Mouse (Mus musculus): ENCODE measurements around the gene Gcnt2.
"Not testable (repeated sequence)": the region's sequence is repeated elsewhere in the genome, so short reads cannot be mapped to it uniquely, and the experiment has no call there.

Gene Gcnt2

GRCm38 (mm10) chr13:40901831-40902459 lies 42.4 kb downstream of the Gcnt2 start:
- in situ Hi-C loops (cut with MboI, MseI): no loop called here

GRCm38 (mm10) chr13:40904080-40904479 lies 44.5 kb downstream of the Gcnt2 start:
- in situ Hi-C loops (cut with MboI, MseI): no loop called here

- in situ Hi-C loops (cut with MboI, MseI): no loop called here
Measured at GRCm38 (mm10) chr13:40906528-40906927, 47.0 kb downstream of the Gcnt2 start.

GRCm38 (mm10) chr13:40907274-40907673 lies 47.7 kb downstream of the Gcnt2 start:
- in situ Hi-C loops (cut with MboI, MseI): no loop called here

GRCm38 (mm10) chr13:40908044-40908443 lies 48.5 kb downstream of the Gcnt2 start:
- in situ Hi-C loops (cut with MboI, MseI): no loop called here

DNA sequence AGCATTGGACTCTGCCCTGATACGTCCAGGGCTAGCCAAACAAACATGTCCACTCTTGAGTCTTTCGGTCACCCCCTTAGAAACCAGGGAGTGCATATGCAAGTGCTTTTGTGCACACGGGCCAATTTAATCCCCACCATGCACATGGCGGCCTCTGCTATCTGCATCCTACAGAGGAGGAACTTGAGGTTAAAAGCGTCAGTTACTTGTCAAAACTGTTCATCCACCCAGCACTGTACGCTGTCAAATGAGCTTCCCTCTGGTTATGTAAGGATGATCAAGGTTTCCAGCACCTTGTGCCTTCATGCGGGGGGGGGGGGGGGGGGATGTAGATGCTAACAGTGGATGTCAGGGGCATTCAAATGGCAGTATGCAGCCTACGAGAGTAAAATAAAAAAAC lies 49.5 kb downstream of the Gcnt2 start:
- in situ Hi-C loops (cut with MboI, MseI): no loop called here

DNA sequence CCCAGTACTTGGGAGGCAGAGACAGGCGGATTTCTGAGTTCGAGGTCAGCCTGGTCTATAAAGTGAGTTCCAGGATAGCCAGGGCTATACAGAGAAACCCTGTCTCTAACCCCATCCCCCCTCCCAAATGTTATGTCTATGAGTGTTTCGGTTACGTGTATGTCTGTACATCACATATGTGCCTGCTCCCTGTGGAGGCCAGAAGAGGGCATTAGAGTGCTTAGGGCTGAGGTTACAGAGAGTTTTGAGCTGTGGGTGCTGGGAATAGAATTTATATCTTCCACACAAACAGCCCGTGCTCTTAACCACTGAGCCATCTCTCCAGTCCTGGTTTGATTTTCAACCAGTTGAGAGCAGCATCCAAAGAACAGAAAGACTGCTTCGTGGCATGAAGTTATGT lies 50.5 kb downstream of the Gcnt2 start:
- in situ Hi-C loops (cut with MboI, MseI): no loop called here

- in situ Hi-C loops (cut with MboI, MseI): no loop called here
Measured at GRCm38 (mm10) chr13:40911951-40912350, 52.4 kb downstream of the Gcnt2 start.

GRCm38 (mm10) chr13:40913395-40914018 lies 54.0 kb downstream of the Gcnt2 start:
- in situ Hi-C loops (cut with MboI, MseI): no loop called here

GRCm38 (mm10) chr13:40914053-40914585 lies 54.6 kb downstream of the Gcnt2 start:
- in situ Hi-C loops (cut with MboI, MseI): no loop called here

DNA sequence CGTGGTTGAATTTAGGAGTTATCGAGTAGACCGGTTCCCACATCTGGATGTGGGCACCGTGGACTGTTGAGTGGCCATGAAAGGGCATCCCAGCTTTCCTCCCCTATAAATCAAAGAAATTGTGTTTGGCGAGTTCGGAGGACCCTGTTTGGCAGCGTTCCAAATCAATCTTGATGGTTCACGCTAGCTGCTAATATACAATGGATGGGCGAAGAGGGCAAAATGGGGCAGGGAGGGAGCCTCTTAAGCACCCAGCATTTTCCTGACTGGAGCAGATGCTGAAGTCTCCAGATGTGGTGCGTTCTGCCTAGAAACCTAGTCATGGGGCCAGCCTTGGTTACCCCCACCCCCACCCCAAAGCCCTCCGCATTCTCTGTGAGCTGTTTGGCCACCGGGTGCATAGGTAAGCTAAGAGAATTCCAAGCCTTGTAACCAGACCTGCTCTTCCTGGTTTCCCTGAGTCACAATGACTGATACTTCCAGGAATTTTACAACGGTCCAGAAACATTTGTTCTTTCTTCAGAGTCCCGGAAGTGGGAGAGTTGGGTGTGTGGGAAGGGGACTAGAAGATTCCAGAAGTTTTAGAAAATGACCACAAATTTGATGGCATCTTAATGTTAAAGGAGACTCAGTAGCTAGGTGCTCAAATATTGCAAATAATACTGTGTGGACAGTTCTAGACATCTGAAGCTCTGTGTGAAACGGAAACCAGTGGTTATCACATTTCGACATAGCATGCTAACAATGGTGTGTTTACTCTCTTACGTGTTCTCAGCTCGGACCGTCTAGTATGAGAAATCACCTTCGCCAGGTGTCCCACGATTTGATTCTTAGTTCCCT lies 57.0 kb downstream of the Gcnt2 start:
- in situ Hi-C loops (cut with MboI, MseI): no loop called here

- in situ Hi-C loops (cut with MboI, MseI): no loop called here
Measured at GRCm38 (mm10) chr13:40917161-40918091, 57.9 kb downstream of the Gcnt2 start.

DNA sequence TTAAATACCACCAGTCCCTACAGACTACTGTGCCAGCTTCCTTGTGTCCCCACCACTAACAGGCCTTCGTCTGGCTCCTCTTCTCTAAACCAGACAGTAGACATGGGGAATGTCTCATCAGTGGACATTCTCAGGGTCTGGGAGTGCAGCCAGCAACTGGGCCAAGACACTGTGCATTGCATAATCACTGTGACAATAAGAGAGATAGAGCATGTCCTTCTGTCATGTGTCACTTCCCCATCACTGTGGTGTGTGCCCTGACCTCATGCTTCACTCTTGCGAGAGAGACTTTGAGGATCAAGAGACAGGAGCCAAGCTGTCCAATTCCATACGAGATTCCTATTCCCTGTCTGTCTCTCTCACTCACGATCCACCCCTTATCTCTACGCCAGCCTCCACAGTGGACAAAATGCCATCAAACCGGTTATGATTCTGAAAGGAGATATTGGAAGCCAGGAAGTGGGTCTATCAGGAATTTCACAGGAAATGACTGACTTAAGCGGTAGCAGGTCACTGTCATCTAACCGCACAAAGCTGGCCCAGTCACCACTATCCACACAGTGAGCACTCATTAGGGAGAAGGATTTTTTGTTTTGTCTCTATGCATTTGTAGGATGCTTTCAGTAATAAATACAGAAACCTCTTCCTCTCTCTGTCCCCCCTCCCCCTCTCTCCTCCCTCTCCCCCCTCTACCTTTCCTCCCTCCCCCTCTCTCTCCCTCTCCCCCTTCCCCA lies 61.9 kb downstream of the Gcnt2 start:
- in situ Hi-C loops (cut with MboI, MseI): no loop called here

DNA sequence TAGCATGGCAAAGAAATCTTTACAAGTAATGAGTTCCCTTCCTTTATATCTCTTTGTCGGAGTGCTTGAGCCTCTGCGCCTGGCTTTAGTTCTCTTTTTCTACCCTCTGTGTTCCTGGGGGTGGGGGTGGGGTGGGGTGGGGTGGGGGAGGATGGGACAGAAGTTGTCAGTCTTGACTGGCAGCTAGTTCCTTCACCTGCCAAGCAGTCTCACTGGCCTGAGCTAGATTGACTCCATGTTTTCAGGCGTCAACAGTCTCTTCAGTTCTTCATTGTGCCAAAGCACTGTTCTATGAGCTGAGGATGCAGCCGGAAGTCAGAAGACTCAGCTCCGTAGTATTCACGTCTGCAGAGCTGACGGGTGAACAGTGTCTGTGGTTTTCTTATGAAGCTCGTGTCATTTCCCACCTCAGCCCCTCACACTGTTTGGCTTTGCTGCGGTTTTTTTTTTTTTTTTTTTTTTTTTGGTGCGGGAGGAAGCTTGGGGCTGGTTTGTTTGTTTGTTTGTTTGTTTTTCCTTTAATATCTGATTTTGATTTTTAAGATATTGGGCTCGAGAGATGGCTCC lies 62.8 kb downstream of the Gcnt2 start:
- in situ Hi-C loops (cut with MboI, MseI): no loop called here

DNA sequence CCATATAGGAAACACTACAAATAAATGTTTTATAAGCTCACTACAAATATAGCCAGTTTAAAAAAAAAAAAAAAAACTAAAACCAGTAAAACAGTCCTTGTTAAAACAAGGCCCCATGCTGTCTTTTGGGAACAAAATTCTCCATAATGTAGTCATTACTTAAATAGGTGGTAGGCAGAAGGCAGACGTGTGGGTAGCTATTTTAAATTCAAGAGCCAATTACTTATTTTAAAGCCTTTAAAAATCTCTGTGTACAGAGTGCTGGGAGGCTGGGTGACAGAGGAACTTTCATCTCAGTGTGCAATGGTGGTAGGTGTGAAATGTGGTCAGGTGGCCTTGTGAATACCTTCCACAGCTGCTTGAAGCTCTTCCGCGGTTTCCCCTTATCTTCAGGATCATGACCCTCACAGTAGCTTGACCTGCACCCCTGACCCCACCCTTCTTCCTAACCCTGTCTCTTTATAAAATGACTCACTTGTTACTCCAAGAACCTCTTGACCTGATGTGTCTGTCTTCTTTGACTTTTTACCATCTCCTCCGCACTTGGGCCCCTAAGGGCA lies 64.3 kb downstream of the Gcnt2 start:
- in situ Hi-C loops (cut with MboI, MseI): no loop called here

- in situ Hi-C loops (cut with MboI, MseI): no loop called here
Measured at GRCm38 (mm10) chr13:40928192-40928898, 68.8 kb downstream of the Gcnt2 start.

GRCm38 (mm10) chr13:40931871-40932270 lies 72.3 kb downstream of the Gcnt2 start:
- in situ Hi-C loops (cut with MboI, MseI): not testable (repeated sequence)

GRCm38 (mm10) chr13:40932573-40932972 lies 73.0 kb downstream of the Gcnt2 start:
- in situ Hi-C loops (cut with MboI, MseI): no loop called here

- in situ Hi-C loops (cut with MboI, MseI): no loop called here
Measured at GRCm38 (mm10) chr13:40934341-40934740, 74.8 kb downstream of the Gcnt2 start.

All from T-helper 2 cell (primary cell).